Mouse (Mus musculus): ENCODE data around the gene Col23a1. TPM values are rescaled to one million over a fixed set of nuclear protein-coding genes. Genes with fewer than 3 reads are reported as not detected.
A peak's percentile ranks its signal among the peaks of the same experiment; 100 is the strongest.

The Col23a1 gene
- polyA plus RNA-seq, 1 experiment: 7.1 TPM

GRCm38 (mm10) chr11:51370273-51370672, 80.6 kb downstream of the Col23a1 start:
- Histone ChIP-seq H3K27ac (ENCODE audit: insufficient read depth, low read length) (no peak overlapping the region), H3K4me1 (ENCODE audit: control insufficient read depth, insufficient read depth, low read length) (no peaks in the 10 kb centered on the region), H3K4me3 (ENCODE audit: insufficient read depth, low read length) (no peak overlapping the region)
- TF ChIP-seq CTCF (IDR thresholded peaks at IDR 0.05; ENCODE audit: borderline replicate concordance, insufficient read depth, low read length) (no peak), POLR2A (IDR thresholded peaks at IDR 0.05; ENCODE audit: low read depth, low read length) (no peak)

DNA sequence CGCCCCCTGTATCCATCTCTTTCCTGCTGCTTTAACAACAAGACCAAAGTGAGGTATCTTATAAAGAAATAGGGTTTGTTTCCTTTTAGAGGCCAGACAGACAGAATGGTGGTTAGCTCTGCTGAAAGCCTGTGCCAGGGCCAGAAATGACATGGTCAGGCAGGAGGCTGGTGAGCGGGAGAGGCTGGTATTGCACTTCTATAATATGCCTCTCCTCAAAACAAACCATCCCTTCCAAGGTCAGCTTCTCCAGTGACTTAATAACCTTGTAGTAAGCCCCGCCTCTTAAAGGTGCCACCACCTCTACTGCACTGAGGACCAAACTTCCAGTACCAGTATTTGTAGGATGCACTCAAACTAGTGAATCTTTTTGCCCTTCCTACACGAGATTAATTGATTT, 81.6 kb downstream of the Col23a1 start:
- Histone ChIP-seq H3K4me3 (ENCODE audit: insufficient read depth, low read length) (no peak overlapping the region), H3K27ac (ENCODE audit: insufficient read depth, low read length) (no peak overlapping the region), H3K4me1 (ENCODE audit: control insufficient read depth, insufficient read depth, low read length) (no peaks in the 10 kb centered on the region)
- TF ChIP-seq CTCF (IDR thresholded peaks at IDR 0.05; ENCODE audit: borderline replicate concordance, insufficient read depth, low read length) (no peak), POLR2A (IDR thresholded peaks at IDR 0.05; ENCODE audit: low read depth, low read length) (no peak)

- Histone ChIP-seq H3K4me3 (ENCODE audit: insufficient read depth, low read length) (no peak overlapping the region), H3K4me1 (ENCODE audit: control insufficient read depth, insufficient read depth, low read length) (no peaks in the 10 kb centered on the region), H3K27ac (ENCODE audit: insufficient read depth, low read length) (no peak overlapping the region)
- TF ChIP-seq POLR2A (IDR thresholded peaks at IDR 0.05; ENCODE audit: low read depth, low read length) (no peak), CTCF (IDR thresholded peaks at IDR 0.05; ENCODE audit: borderline replicate concordance, insufficient read depth, low read length) (no peak)
These were observed 82.2 kb downstream of the Col23a1 start for GRCm38 (mm10) chr11:51371926-51372325.

DNA sequence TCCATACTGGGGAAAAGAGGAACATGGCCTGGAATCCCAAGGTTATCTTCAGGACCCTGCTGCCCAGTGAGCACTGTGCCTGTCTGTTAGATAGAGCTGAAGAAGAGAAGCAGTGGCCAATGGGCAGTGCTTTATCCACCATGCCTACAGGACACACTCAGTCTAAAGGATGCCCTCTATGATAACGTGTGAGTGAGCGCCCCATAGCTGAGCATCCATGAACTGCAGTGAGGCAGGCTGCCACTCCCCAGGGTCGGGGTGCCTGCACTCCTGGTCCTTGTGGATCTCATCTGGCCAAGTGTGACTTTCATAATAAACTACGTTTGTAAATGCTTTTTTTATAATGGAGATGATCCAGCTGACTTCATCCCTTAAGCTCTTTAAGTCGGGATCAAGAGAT, 87.5 kb downstream of the Col23a1 start:
- H3K4me1 ChIP-seq (ENCODE audit: control insufficient read depth, insufficient read depth, low read length): no peaks in the 10 kb centered on the region
- H3K4me3 ChIP-seq (ENCODE audit: insufficient read depth, low read length): no peak overlapping the region
- H3K27ac ChIP-seq (ENCODE audit: insufficient read depth, low read length): no peak overlapping the region
- TF ChIP-seq POLR2A (IDR thresholded peaks at IDR 0.05; ENCODE audit: low read depth, low read length): no peak
- no peak for TF ChIP-seq CTCF (IDR thresholded peaks at IDR 0.05; ENCODE audit: borderline replicate concordance, insufficient read depth, low read length)

DNA sequence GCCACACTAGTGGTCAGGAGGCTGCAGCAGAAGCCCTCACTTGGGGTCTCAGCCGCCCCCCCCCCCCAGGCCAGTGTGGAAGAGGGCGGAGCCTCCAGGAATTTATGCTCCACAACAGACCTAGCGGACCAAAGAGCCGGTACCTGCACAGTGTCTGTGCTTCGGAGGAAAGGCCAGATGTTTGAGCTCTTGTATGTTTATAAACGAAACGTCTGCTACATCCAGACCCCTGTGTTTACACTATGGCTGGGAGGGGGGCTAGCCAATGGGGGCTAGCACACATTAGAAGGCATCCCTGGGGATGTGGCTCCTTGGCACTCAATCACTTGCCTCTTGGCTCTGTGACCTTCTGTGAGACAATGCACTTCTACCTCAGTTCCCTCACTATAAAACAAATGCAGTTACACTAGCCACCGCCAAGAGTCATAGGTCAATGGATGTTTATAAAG, 99.2 kb downstream of the Col23a1 start:
- Histone ChIP-seq H3K27ac (ENCODE audit: insufficient read depth, low read length) (no peak overlapping the region), H3K4me1 (ENCODE audit: control insufficient read depth, insufficient read depth, low read length) (no peaks in the 10 kb centered on the region), H3K4me3 (ENCODE audit: insufficient read depth, low read length) (no peak overlapping the region)
- TF ChIP-seq POLR2A (IDR thresholded peaks at IDR 0.05; ENCODE audit: low read depth, low read length) (no peak), CTCF (IDR thresholded peaks at IDR 0.05; ENCODE audit: borderline replicate concordance, insufficient read depth, low read length) (no peak)

DNA sequence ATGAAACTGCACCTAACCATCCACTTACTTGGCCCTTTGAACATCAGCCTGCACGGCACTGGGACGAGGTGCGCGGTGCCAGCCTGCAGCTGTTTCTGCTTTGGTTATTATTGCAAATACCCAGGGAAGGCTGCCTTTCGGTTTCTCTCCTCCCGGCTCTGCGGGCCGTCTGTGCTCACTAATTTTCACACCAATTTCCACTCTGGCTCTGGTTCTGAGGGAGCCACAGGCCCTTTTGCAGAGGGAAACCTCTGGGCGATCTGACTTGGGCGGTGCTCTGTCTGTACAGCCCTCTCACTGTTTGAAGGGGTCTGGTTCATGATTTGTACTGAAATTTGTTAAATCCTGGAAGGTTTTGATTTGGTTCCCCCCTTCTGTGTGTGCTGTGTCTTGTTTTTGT, 100.0 kb downstream of the Col23a1 start:
- no peak overlapping the region for H3K27ac ChIP-seq (ENCODE audit: insufficient read depth, low read length)
- 0 out of 2 replicates have a peak overlapping the region, but pooled peaks have one; percentile 7 for H3K4me3 ChIP-seq (ENCODE audit: insufficient read depth, low read length)
- TF ChIP-seq POLR2A (IDR thresholded peaks at IDR 0.05; ENCODE audit: low read depth, low read length): no peak
- TF ChIP-seq CTCF (IDR thresholded peaks at IDR 0.05; ENCODE audit: borderline replicate concordance, insufficient read depth, low read length): no peak
- H3K4me1 ChIP-seq (ENCODE audit: control insufficient read depth, insufficient read depth, low read length): no peaks in the 10 kb centered on the region

GRCm38 (mm10) chr11:51390521-51390920, 100.8 kb downstream of the Col23a1 start:
- H3K4me1 ChIP-seq (ENCODE audit: control insufficient read depth, insufficient read depth, low read length): no peaks in the 10 kb centered on the region
- no peak overlapping the region for H3K4me3 ChIP-seq (ENCODE audit: insufficient read depth, low read length)
- H3K27ac ChIP-seq (ENCODE audit: insufficient read depth, low read length): no peak overlapping the region

GRCm38 (mm10) chr11:51391548-51391947, 101.8 kb downstream of the Col23a1 start:
- no peak overlapping the region for H3K27ac ChIP-seq (ENCODE audit: insufficient read depth, low read length)
- H3K4me1 ChIP-seq (ENCODE audit: control insufficient read depth, insufficient read depth, low read length): no peaks in the 10 kb centered on the region
- no peak for TF ChIP-seq POLR2A (IDR thresholded peaks at IDR 0.05; ENCODE audit: low read depth, low read length)
- no peak for TF ChIP-seq CTCF (IDR thresholded peaks at IDR 0.05; ENCODE audit: borderline replicate concordance, insufficient read depth, low read length)
- H3K4me3 ChIP-seq (ENCODE audit: insufficient read depth, low read length): no peak overlapping the region

More at GRCm38 (mm10) chr11:51390521-51390920, 100.8 kb downstream of the Col23a1 start:
- TF ChIP-seq CTCF (IDR thresholded peaks at IDR 0.05; ENCODE audit: borderline replicate concordance, insufficient read depth, low read length) (no peak), POLR2A (IDR thresholded peaks at IDR 0.05; ENCODE audit: low read depth, low read length) (no peak)

- H3K27ac ChIP-seq (ENCODE audit: insufficient read depth, low read length): no peak overlapping the region
- no peak for TF ChIP-seq CTCF (IDR thresholded peaks at IDR 0.05; ENCODE audit: borderline replicate concordance, insufficient read depth, low read length)
- no peak for TF ChIP-seq POLR2A (IDR thresholded peaks at IDR 0.05; ENCODE audit: low read depth, low read length)
- no peaks in the 10 kb centered on the region for H3K4me1 ChIP-seq (ENCODE audit: control insufficient read depth, insufficient read depth, low read length)
- H3K4me3 ChIP-seq (ENCODE audit: insufficient read depth, low read length): no peak overlapping the region
These were observed 104.7 kb downstream of the Col23a1 start for GRCm38 (mm10) chr11:51394301-51394865.

- Histone ChIP-seq H3K4me1 (ENCODE audit: control insufficient read depth, insufficient read depth, low read length) (no peaks in the 10 kb centered on the region), H3K4me3 (ENCODE audit: insufficient read depth, low read length) (no peak overlapping the region), H3K27ac (ENCODE audit: insufficient read depth, low read length) (no peak overlapping the region)
- TF ChIP-seq CTCF (IDR thresholded peaks at IDR 0.05; ENCODE audit: borderline replicate concordance, insufficient read depth, low read length) (no peak), POLR2A (IDR thresholded peaks at IDR 0.05; ENCODE audit: low read depth, low read length) (no peak)
These were observed 106.7 kb downstream of the Col23a1 start for GRCm38 (mm10) chr11:51396451-51396850.

Measured in embryonic fibroblast, embryonic 13.5 days (primary cell).